Mouse (Mus musculus) cerebellum, adult 2 months (tissue): ENCODE measurements around the gene Anp32e.

ENCODE experiments used
- CTCF ChIP-seq: fragments of 200-500 bp; IDR thresholded peaks from 2 replicates; pipeline ENCODE4 v1.5.1; 2011; ENCODE audit warnings: low read depth, mild to moderate bottlenecking, control low read depth, low read length, moderate library complexity, borderline replicate concordance; ENCODE audit not compliant: insufficient read depth
- POLR2A ChIP-seq: fragments of 200-500 bp; IDR thresholded peaks from 2 replicates; pipeline ENCODE4 v1.6.1; 2011; ENCODE audit warnings: low read length, control low read depth, borderline replicate concordance; ENCODE audit not compliant: insufficient read depth

DNA sequence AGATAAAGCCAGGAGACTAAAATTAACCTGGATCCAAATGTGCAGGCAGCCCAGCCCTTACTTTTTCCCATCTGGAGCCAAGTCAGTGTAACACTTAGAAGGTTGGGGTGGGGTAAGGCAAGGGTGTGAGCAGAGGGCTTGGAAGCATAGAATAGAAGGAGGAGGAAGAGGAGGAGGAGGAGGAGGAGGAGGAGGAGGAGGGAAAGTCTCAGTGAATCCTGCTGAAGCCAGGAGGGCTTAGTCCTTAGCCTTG, 26.7 kb upstream of the Anp32e start:
- TF ChIP-seq POLR2A (no peak), CTCF (no peak)
